In the genomic region with DNA sequence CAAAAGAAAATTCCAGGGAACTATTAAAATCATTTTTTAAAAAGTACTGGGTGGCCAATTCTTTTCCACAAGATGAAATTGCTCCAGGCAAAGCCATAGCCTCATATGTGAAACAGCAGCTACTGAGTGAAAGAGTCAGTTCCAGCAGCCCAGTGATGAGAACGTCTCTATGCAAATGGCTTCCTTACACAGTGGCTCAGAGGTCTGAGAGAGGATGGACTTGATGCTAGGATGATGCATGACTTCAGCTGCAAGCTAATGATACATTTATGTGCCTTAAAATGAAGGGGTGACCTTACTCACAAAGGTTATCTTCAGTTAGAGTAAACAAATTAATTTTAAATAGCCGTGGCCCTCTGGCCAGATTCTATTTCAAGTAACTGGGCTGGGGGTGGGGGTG, we compare ENCODE assay signal across 12 mouse cellular contexts.
"Had no signal": no experiment of that assay in that cellular context is flagged by ENCODE, and none has a peak within 500 bp of the region (broad histone marks: within the 10 kb centered on the region; RNA-seq: fewer than 3 reads in every experiment).

No protein-coding gene starts in this region.

- H3K4me1 ChIP-seq: intestine, embryonic 15.5 days; limb, embryonic 13.5 days; liver, embryonic 12.5 days; neural tube, embryonic 12.5 days; stomach, embryonic 15.5 days had no signal

- ATAC-seq: intestine, embryonic 15.5 days; liver, embryonic 12.5 days had no signal

- H3K27me3 ChIP-seq: intestine, embryonic 15.5 days; kidney, embryonic 15.5 days; limb, embryonic 13.5 days; liver, embryonic 12.5 days; neural tube, embryonic 12.5 days; stomach, embryonic 15.5 days had no signal

- H3K4me3 ChIP-seq: intestine, embryonic 15.5 days; kidney, embryonic 15.5 days; layer of hippocampus, adult 2 months; limb, embryonic 13.5 days; liver, embryonic 12.5 days; neural tube, embryonic 12.5 days; stomach, embryonic 15.5 days had no signal

- H3K9me3 ChIP-seq: intestine, embryonic 15.5 days; kidney, embryonic 15.5 days; limb, embryonic 13.5 days; liver, embryonic 12.5 days; neural tube, embryonic 12.5 days; stomach, embryonic 15.5 days had no signal

- H3K36me3 ChIP-seq: intestine, embryonic 15.5 days; kidney, embryonic 15.5 days; limb, embryonic 13.5 days; liver, embryonic 12.5 days; neural tube, embryonic 12.5 days; stomach, embryonic 15.5 days had no signal

- H3K4me2 ChIP-seq: intestine, embryonic 15.5 days; kidney, embryonic 15.5 days; limb, embryonic 13.5 days; liver, embryonic 12.5 days; neural tube, embryonic 12.5 days; stomach, embryonic 15.5 days had no signal

- H3K27ac ChIP-seq: intestine, embryonic 15.5 days; kidney, embryonic 15.5 days; layer of hippocampus, adult 2 months; limb, embryonic 13.5 days; liver, embryonic 12.5 days; neural tube, embryonic 12.5 days; stomach, embryonic 15.5 days had no signal

- H3K9ac ChIP-seq: intestine, embryonic 15.5 days; kidney, embryonic 15.5 days; limb, embryonic 13.5 days; liver, embryonic 12.5 days; neural tube, embryonic 12.5 days; stomach, embryonic 15.5 days had no signal

- DNase-seq: kidney, adult 18-20 months; kidney, postnatal 4 days; right cerebral cortex, postnatal 14 days; thymus, adult 2 months; thymus, postnatal 36 days had no signal
